8 mouse cellular contexts compared by ENCODE assay signal in genomic region chr16:16599586-16600401, GRCm38 (mm10). TPM values are rescaled to one million over a fixed set of nuclear protein-coding genes. Genes with fewer than 3 reads are reported as not detected.
DNase-seq lines count a peak whose midpoint lies in the region; ATAC-seq and TF ChIP-seq lines count a peak whose summit lies in the region.

No protein-coding gene starts in this region.

- H3K27ac ChIP-seq in bone marrow, adult 2 months (ENCODE audit: control insufficient read depth, insufficient read depth, low read depth, low read length, poor library complexity) = no peak overlapping the region
- no peak overlapping the region; the same call in 1 of the 2 replicates for H3K27ac ChIP-seq in heart, embryonic 12.5 days (ENCODE audit: poor library complexity, severe bottlenecking)
- H3K27ac ChIP-seq in kidney, embryonic 15.5 days = peak overlapping the region; percentile 97
- no peak overlapping the region for H3K27ac ChIP-seq in liver, embryonic 14.5 days
- 0 out of 2 replicates have a peak overlapping the region, but pooled peaks have one; percentile 20 for H3K27ac ChIP-seq in neural tube, embryonic 11.5 days (ENCODE audit: low read depth, low read length)

- TF ChIP-seq EP300 in liver, embryonic 14.5 days (IDR thresholded peaks at IDR 0.05; ENCODE audit: low read depth) = no peak

- under 1% methylated on average over 76 of the region's 77 CpGs for WGBS in bone marrow, adult 2 months
- under 1% methylated on average over 77 of the region's 77 CpGs for WGBS in heart, embryonic 12.5 days
- WGBS in kidney, embryonic 15.5 days = under 1% methylated on average over 70 of the region's 77 CpGs
- WGBS in liver, embryonic 14.5 days (ENCODE audit: insufficient replicate concordance) = under 1% methylated on average over 68 of the region's 77 CpGs
- WGBS in neural tube, embryonic 11.5 days = under 1% methylated on average over 77 of the region's 77 CpGs

- peak overlapping the region; percentile 49 for H3K4me3 ChIP-seq in bone marrow, adult 2 months (replicated peaks; ENCODE audit: control insufficient read depth, low read depth, low read length)
- peak overlapping the region; percentile 90 for H3K4me3 ChIP-seq in heart, embryonic 12.5 days
- peak overlapping the region; percentile 87 for H3K4me3 ChIP-seq in kidney, embryonic 15.5 days (replicated peaks)
- H3K4me3 ChIP-seq in liver, embryonic 14.5 days (ENCODE audit: insufficient read depth in 1 of 2, low read depth in 2 of 2, low read length in 2 of 2) = peak overlapping the region; percentile 51 to 54
- H3K4me3 ChIP-seq in neural tube, embryonic 11.5 days (ENCODE audit: low read depth, low read length) = peak overlapping the region; percentile 77

- peak; percentile 77 for ATAC-seq in heart, embryonic 12.5 days (ENCODE audit: insufficient number of reproducible peaks, low FRiP score)
- ATAC-seq in kidney, embryonic 15.5 days (replicated peaks; ENCODE audit: low FRiP score) = peak; percentile 98
- peak; percentile 61; the same call in 1 of the 2 replicates for ATAC-seq in liver, embryonic 14.5 days (ENCODE audit: insufficient read depth)
- ATAC-seq in neural tube, embryonic 11.5 days (ENCODE audit: insufficient read depth, low FRiP score, low TSS enrichment) = peak; percentile 88

- DNase-seq in 3134 (ENCODE audit: extremely low read depth, insufficient read length, low spot score) = peak; percentile 15
- peak; percentile 5 for DNase-seq in fibroblast of lung, adult 2 months (ENCODE audit: low read depth)
- no peak for DNase-seq in liver, embryonic 14.5 days (ENCODE audit: low read depth in 3 of 3, low spot score in 3 of 3)
- peak; percentile 68 for DNase-seq in neural tube, embryonic 11.5 days (ENCODE audit: low spot score)
- DNase-seq in thymus, postnatal 0 days (ENCODE audit: low spot score) = peak; percentile 15

- TF ChIP-seq POLR2A in bone marrow, adult 2 months (IDR thresholded peaks at IDR 0.05; ENCODE audit: borderline replicate concordance, control insufficient read depth, low read depth, low read length) = no peak

- peak overlapping the region; percentile 99 for H3K4me2 ChIP-seq in heart, embryonic 12.5 days
- peak overlapping the region; percentile 89 for H3K4me2 ChIP-seq in kidney, embryonic 15.5 days
- H3K4me2 ChIP-seq in liver, embryonic 14.5 days (ENCODE audit: low read depth) = peak overlapping the region; percentile 45
- peak overlapping the region; percentile 89 for H3K4me2 ChIP-seq in neural tube, embryonic 11.5 days (ENCODE audit: low read depth)

- no peaks in the 10 kb centered on the region; the same call in 1 of the 2 replicates for H3K4me1 ChIP-seq in bone marrow, adult 2 months (ENCODE audit: control insufficient read depth, insufficient read depth, low read length)
- H3K4me1 ChIP-seq in heart, embryonic 12.5 days (replicated peaks) = 0 out of 2 replicates have a peak, but pooled peaks cover 2% of the 10 kb centered on the region
- peaks cover 10% of the 10 kb centered on the region for H3K4me1 ChIP-seq in kidney, embryonic 15.5 days
- H3K4me1 ChIP-seq in liver, embryonic 14.5 days (replicated peaks; ENCODE audit: control insufficient read depth in 2 of 2, insufficient read depth in 2 of 2, low read length in 1 of 2) = 0 out of 4 replicates have a peak, but pooled peaks cover 0 to 2% of the 10 kb centered on the region in 2 experiments
- H3K4me1 ChIP-seq in neural tube, embryonic 11.5 days (ENCODE audit: control insufficient read depth, insufficient read depth, low read length) = no peaks in the 10 kb centered on the region

- peak overlapping the region; percentile 92 for H3K9ac ChIP-seq in heart, embryonic 12.5 days
- peak overlapping the region; percentile 90 for H3K9ac ChIP-seq in kidney, embryonic 15.5 days
- H3K9ac ChIP-seq in liver, embryonic 14.5 days (replicated peaks) = peak overlapping the region; percentile 4; the same call in 1 of the 2 replicates
- peak overlapping the region; percentile 86 for H3K9ac ChIP-seq in neural tube, embryonic 11.5 days (ENCODE audit: low read length)

- H3K9me3 ChIP-seq in heart, embryonic 12.5 days (replicated peaks) = no peaks in the 10 kb centered on the region
- no peaks in the 10 kb centered on the region for H3K9me3 ChIP-seq in kidney, embryonic 15.5 days (replicated peaks)
- H3K9me3 ChIP-seq in liver, embryonic 14.5 days (ENCODE audit: control insufficient read depth, low read length) = no peaks in the 10 kb centered on the region
- no peaks in the 10 kb centered on the region for H3K9me3 ChIP-seq in neural tube, embryonic 11.5 days (ENCODE audit: control insufficient read depth, low read length)

- no peaks in the 10 kb centered on the region for H3K27me3 ChIP-seq in heart, embryonic 12.5 days (replicated peaks)
- H3K27me3 ChIP-seq in kidney, embryonic 15.5 days = no peaks in the 10 kb centered on the region
- H3K27me3 ChIP-seq in liver, embryonic 14.5 days (ENCODE audit: control insufficient read depth, insufficient read depth, low read length) = peaks cover 19% of the 10 kb centered on the region
- no peaks in the 10 kb centered on the region for H3K27me3 ChIP-seq in neural tube, embryonic 11.5 days (ENCODE audit: control insufficient read depth, insufficient read depth, low read length)

- no peak for TF ChIP-seq CTCF in bone marrow, adult 2 months (IDR thresholded peaks at IDR 0.05; ENCODE audit: control insufficient read depth, insufficient read depth, low read length)
- no peak for TF ChIP-seq CTCF in liver, embryonic 14.5 days (IDR thresholded peaks at IDR 0.05; ENCODE audit: low read depth)

- no peaks in the 10 kb centered on the region for H3K36me3 ChIP-seq in heart, embryonic 12.5 days
- no peaks in the 10 kb centered on the region for H3K36me3 ChIP-seq in kidney, embryonic 15.5 days
- H3K36me3 ChIP-seq in liver, embryonic 14.5 days (replicated peaks; ENCODE audit: control insufficient read depth, insufficient read depth, low read depth) = no peaks in the 10 kb centered on the region
- no peaks in the 10 kb centered on the region for H3K36me3 ChIP-seq in neural tube, embryonic 11.5 days (ENCODE audit: control insufficient read depth, insufficient read depth, low read length)

RNA-seq across cellular contexts. Expression of gene Fgd4, which starts 0.6 kb away (rescaled TPM):
- 5.0 and 11.9 TPM in 2 replicates for polyA plus RNA-seq in bone marrow, adult 2 months (2011; ENCODE audit: insufficient read depth, insufficient read length, low replicate concordance, missing spikeins)
- polyA plus RNA-seq in heart, embryonic 12.5 days (2016; fragmentation: Nextera tagmentation; extraction: Ambion mirVana) = 11.4 and 12.1 TPM in 2 replicates
- 12.8 and 14.8 TPM in 2 replicates for polyA plus RNA-seq in kidney, embryonic 15.5 days (2015; fragmentation: Nextera tagmentation; extraction: Ambion mirVana)
- polyA plus RNA-seq in liver, embryonic 14.5 days (2012; rRNA removed) = 0.51 and 0.75 TPM in 2 replicates
- polyA plus RNA-seq in liver, embryonic 14.5 days (2014; fragmentation: Nextera tagmentation; extraction: Ambion mirVana) = 1.4 and 1.7 TPM in 2 replicates
- 18.3 and 18.9 TPM in 2 replicates for polyA plus RNA-seq in neural tube, embryonic 11.5 days (2014; fragmentation: Nextera tagmentation; extraction: Ambion mirVana)
- polyA plus RNA-seq in thymus, postnatal 0 days (2015; fragmentation: Nextera tagmentation; extraction: Ambion mirVana) = 2.3 and 2.9 TPM in 2 replicates

Comparison
In these comparisons a context has a peak if more than half of its experiments do, and no peak if none do; other contexts are left out.
1. DNase-seq: peak in 3134 (single experiment), fibroblast of lung, adult 2 months (single experiment), neural tube, embryonic 11.5 days (single experiment) and thymus, postnatal 0 days (single experiment); none in liver, embryonic 14.5 days (0 of 3).
2. H3K27ac ChIP-seq: peak in kidney, embryonic 15.5 days (single experiment) and neural tube, embryonic 11.5 days (single experiment); none in bone marrow, adult 2 months (single experiment), heart, embryonic 12.5 days (single experiment) and liver, embryonic 14.5 days (single experiment).
3. H3K4me2 ChIP-seq: peak in every context shown above with its lines; median percentile 99 in heart, embryonic 12.5 days; 89 in kidney, embryonic 15.5 days; 89 in neural tube, embryonic 11.5 days; 45 in liver, embryonic 14.5 days.
4. H3K9ac ChIP-seq: peak in every context shown above with its lines; median percentile 92 in heart, embryonic 12.5 days; 90 in kidney, embryonic 15.5 days; 86 in neural tube, embryonic 11.5 days; 4 in liver, embryonic 14.5 days.
5. Peak in every context shown above with its lines, with median percentiles within 50 percentile points of each other: H3K4me3 ChIP-seq and ATAC-seq.